In the genomic region with DNA sequence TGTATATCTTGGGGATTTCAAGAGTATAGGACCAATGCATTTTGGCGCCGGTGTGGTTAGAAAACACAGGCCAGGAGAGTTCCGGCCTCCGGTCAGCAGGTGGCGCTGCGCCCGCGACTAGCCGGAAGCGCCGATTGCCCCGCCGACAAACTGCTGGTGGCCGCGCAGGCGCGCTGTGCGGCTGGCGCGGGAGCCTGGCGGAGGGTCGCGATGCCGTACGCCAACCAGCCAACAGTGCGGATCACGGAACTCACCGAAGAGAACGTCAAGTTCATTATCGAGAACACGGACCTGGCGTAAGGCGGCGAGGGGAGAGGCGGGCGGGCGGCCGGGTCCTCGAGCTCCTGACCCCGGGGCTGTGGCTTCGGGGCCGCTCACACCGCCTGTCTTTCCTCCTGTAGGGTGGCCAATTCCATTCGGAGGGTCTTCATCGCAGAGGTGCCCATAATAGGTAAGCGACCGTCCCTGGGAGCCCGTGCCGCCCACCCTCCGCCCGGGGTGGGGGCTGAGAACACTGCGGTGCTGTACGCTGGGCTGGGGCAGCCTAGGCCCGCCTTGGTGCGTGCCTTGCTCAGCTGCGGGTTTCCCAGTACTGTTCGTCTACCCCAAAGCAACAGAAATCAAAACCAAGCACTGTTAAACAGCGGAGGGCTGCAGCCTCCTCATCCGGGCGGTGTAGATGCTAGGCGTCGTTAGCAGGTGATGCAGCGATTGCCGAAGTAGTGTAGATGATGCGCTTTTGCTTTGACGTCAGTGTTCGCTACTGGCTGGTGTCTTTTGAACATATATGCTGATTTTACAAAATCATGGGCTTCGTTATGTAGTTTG, we compare ENCODE assay signal across 1 mouse cellular context.
A peak's percentile ranks its signal among the peaks of the same experiment; 100 is the strongest.
TF ChIP-seq lines count a peak whose summit lies in the region.

TSS of gene Polr2c (plus strand) at position 105 of the 828 bp plus-strand sequence.

TF ChIP-seq in MEL, 35 proteins besides CTCF, POLR2A, EP300 and RAD21 (continued from another document):
- TF ChIP-seq BHLHE40 (IDR thresholded peaks at IDR 0.05; ENCODE audit: borderline replicate concordance, low read depth, low read length) (no peak), HCFC1 (IDR thresholded peaks at IDR 0.05; ENCODE audit: low read depth, low read length) (peak; percentile 90), ZKSCAN1 (IDR thresholded peaks at IDR 0.05; ENCODE audit: low read depth, low read length) (no peak)
